Mouse (Mus musculus) heart, adult 2 months (tissue): Measurements from ENCODE around the gene Sec14l5. TPM values are rescaled to one million over a fixed set of nuclear protein-coding genes. Genes with fewer than 3 reads are reported as not detected.

Experiments
- DNase-seq, 2 experiments: peaks; one replicate each; pipeline ENCODE4 v3.0.0; 2021
- H3K27ac ChIP-seq: fragments of 200-600 bp; 2 replicates; pipeline ENCODE4 v1.8.1; 2022
- H3K27me3 ChIP-seq: fragments of 200-500 bp; 2 replicates; pipeline ENCODE4 v1.6.1; 2012; ENCODE audit warnings: mild to moderate bottlenecking, low read length, inconsistent platforms, mixed read lengths; ENCODE audit not compliant: control insufficient read depth, insufficient read depth
- H3K36me3 ChIP-seq: fragments of 200-500 bp; 2 replicates; pipeline ENCODE4 v1.6.1; 2012; ENCODE audit warnings: low read length, inconsistent platforms; ENCODE audit not compliant: control insufficient read depth, insufficient read depth
- H3K4me1 ChIP-seq: fragments of 200-500 bp; 2 replicates; pipeline ENCODE4 v1.6.1; 2011; ENCODE audit warnings: low read length; ENCODE audit not compliant: control insufficient read depth, insufficient read depth
- H3K4me3 ChIP-seq: fragments of 200-600 bp; 2 replicates; pipeline ENCODE4 v1.8.1; 2022
- H3K79me2 ChIP-seq: fragments of 200-500 bp; replicated peaks from 2 replicates; pipeline ENCODE4 v1.6.1; 2012; ENCODE audit warnings: mild to moderate bottlenecking, inconsistent platforms, low read length, moderate library complexity, mixed read lengths; ENCODE audit not compliant: control insufficient read depth, insufficient read depth
- H3K9ac ChIP-seq: fragments of 200-500 bp; 2 replicates; pipeline ENCODE4 v1.6.1; 2012; ENCODE audit warnings: low read depth, mild to moderate bottlenecking, control low read depth, inconsistent platforms, low read length, mixed read lengths
- CTCF ChIP-seq: fragments of 200-600 bp; IDR thresholded peaks from 2 replicates; pipeline ENCODE4 v1.8.1; 2022; ENCODE audit warnings: antibody characterized with exemption, mild to moderate bottlenecking, moderate library complexity
- EP300 ChIP-seq: fragments of 200-500 bp; IDR thresholded peaks from 2 replicates; pipeline ENCODE4 v1.6.1; 2011; ENCODE audit warnings: low read depth, low read length, control low read depth; ENCODE audit not compliant: insufficient read depth
- POLR2A ChIP-seq: fragments of 200-500 bp; IDR thresholded peaks from 2 replicates; pipeline ENCODE4 v1.6.1; 2011; ENCODE audit warnings: mild to moderate bottlenecking, low read depth, low read length, control low read depth; ENCODE audit not compliant: insufficient read depth
- WGBS: fragments of 180-500 bp; shearing (Covaris S2); methylation state at CpG from one replicate; pipeline ENCODE4 v1.1.7; 2018; 5-methylcytosine and 5-hydroxymethylcytosine counted together
- intact Hi-C: fragments of 180-260 bp; cut with DNase I; formaldehyde crosslinking; loops from one replicate; pipeline ENCODE4 v1.15.1; 2025
- polyA plus RNA-seq: library from polyadenylated mRNA; depleted of rRNA; stranded (reverse); fragments of >200 nt; gene quantifications from 2 replicates; pipeline ENCODE4 v1.2.3, GENCODE M21; 2012
- total RNA-seq, 2 experiments: library from RNA; stranded (reverse); gene quantifications; 2 replicates each; pipeline ENCODE4 v1.2.3; 2021

The Sec14l5 gene
- total and polyA plus RNA-seq, 3 experiments, result 0.73 to 2.1 (median 0.78) TPM

DNA sequence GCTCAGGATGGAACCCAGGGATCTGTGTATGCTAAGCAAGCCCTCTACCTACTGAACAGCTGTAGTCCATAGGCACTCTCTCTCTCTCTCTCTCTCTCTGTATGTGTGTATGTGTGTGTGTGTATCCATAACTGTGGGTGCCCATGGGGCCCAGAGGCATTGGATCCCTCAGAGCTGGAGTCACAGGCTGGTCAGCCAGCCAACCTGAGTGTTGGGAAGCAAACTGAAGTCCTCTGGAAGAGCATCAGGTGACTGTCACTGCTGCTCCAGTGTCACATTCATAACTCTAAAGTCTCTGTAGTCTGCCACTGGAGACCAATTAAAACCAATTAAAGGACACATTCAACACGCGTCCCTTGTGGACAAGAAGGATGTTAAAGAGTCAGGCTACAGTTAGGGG lies 9.6 kb downstream of the Sec14l5 start:
- 75% methylated on average over 2 of the region's 2 CpGs for WGBS
- H3K27ac ChIP-seq, result no peak overlapping the region
- TF ChIP-seq POLR2A (no peak), EP300 (no peak), CTCF (no peak)

DNA sequence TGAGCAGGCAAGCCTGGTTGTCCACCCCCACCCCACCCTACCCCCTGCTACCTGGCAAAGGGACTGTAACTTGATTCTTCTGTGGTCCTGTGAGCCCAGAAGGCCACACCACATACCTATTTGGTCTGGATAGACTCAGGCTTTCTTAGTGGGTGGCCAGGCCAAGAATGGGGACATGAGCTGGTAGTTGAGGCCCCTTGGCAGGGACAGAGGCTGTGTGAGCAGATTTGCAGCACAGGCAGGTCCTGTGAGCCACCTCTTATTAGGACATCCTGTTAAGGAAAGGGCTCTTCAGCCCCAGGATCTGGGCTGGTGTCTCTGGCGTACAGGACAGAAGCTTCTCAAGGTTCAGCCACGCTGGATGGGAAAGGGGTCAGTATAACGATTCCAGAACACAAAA lies 10.2 kb downstream of the Sec14l5 start:
- H3K79me2 ChIP-seq, result no peaks in the 10 kb centered on the region
- H3K36me3 ChIP-seq, result no peaks in the 10 kb centered on the region
- H3K9ac ChIP-seq, result no peak overlapping the region
- DNase-seq, result no peak
- WGBS, result 69% methylated on average over 3 of the region's 3 CpGs
- H3K4me3 ChIP-seq, result no peak overlapping the region
- intact Hi-C loops, result no loop called here
- H3K27me3 ChIP-seq, result no peaks in the 10 kb centered on the region
- H3K27ac ChIP-seq, result no peak overlapping the region
- H3K4me1 ChIP-seq, result no peaks in the 10 kb centered on the region
- TF ChIP-seq CTCF, result no peak
- no peak for TF ChIP-seq EP300
- no peak for TF ChIP-seq POLR2A

More for the DNA sequence above, 9.6 kb downstream of the Sec14l5 start:
- H3K27me3 ChIP-seq, result no peaks in the 10 kb centered on the region
- H3K79me2 ChIP-seq, result no peaks in the 10 kb centered on the region
- H3K4me3 ChIP-seq, result no peak overlapping the region
- H3K36me3 ChIP-seq, result no peaks in the 10 kb centered on the region
- DNase-seq, result no peak
- H3K9ac ChIP-seq, result no peak overlapping the region
- intact Hi-C loops, result no loop called here
- H3K4me1 ChIP-seq, result no peaks in the 10 kb centered on the region

DNA sequence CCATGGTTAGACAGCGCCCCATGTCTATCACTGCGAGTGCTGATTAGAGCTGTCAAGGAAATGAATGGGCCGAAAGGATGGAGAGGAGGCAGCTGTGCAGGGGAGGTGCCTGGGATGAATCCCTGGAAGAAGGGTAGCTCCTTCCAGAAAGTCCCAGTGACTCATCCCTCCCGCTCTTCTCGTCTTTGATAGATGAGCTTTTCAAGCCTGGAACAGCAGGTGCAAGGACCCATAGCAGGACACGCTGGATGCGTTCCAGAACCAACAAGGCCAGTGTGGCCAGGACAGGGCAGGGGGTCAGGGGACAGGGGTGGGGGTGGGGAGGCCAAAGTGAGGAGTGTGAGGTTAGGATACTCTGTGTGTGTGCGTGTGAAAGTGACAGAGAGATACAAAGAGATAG lies 12.3 kb downstream of the Sec14l5 start:
- TF ChIP-seq EP300 (no peak), POLR2A (no peak), CTCF (no peak)
- DNase-seq, result no peak
- H3K27me3 ChIP-seq, result no peaks in the 10 kb centered on the region
- H3K79me2 ChIP-seq, result no peaks in the 10 kb centered on the region
- no peaks in the 10 kb centered on the region for H3K4me1 ChIP-seq
- H3K36me3 ChIP-seq, result no peaks in the 10 kb centered on the region
- 40% methylated on average over 8 of the region's 8 CpGs for WGBS
- H3K9ac ChIP-seq, result no peak overlapping the region
- H3K4me3 ChIP-seq, result no peak overlapping the region
- H3K27ac ChIP-seq, result no peak overlapping the region
- intact Hi-C loops, result no loop called here

DNA sequence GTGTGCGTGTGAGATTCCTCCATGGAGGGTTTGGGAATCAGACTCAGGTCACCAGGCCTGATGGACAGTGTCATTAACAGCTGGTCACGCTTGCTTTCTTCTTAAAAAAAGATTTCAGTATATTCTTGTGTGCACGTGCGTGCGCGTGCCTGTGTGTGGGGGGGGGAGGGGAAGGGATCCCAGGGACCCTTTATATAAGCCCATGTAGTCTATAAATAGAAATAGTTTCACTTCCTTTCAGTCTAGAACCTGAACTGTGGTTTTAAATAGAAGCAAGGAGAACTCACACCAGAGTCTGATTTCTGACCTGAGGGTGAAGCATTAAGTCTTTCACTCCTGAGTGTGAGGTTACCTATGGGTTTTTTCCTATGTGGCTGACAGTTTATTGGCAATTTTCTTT lies 17.4 kb downstream of the Sec14l5 start:
- intact Hi-C loops, result no loop called here
- no peak overlapping the region for H3K9ac ChIP-seq
- H3K4me1 ChIP-seq, result peaks cover 8% of the 10 kb centered on the region
- H3K27me3 ChIP-seq, result no peaks in the 10 kb centered on the region
- 43% methylated on average over 6 of the region's 6 CpGs for WGBS
- H3K36me3 ChIP-seq, result no peaks in the 10 kb centered on the region
- no peak for TF ChIP-seq POLR2A
- TF ChIP-seq CTCF, result no peak
- TF ChIP-seq EP300, result no peak
- no peak for DNase-seq
- no peak overlapping the region for H3K4me3 ChIP-seq
- no peaks in the 10 kb centered on the region for H3K79me2 ChIP-seq
- H3K27ac ChIP-seq, result no peak overlapping the region; the same call in 1 of the 2 replicates

DNA sequence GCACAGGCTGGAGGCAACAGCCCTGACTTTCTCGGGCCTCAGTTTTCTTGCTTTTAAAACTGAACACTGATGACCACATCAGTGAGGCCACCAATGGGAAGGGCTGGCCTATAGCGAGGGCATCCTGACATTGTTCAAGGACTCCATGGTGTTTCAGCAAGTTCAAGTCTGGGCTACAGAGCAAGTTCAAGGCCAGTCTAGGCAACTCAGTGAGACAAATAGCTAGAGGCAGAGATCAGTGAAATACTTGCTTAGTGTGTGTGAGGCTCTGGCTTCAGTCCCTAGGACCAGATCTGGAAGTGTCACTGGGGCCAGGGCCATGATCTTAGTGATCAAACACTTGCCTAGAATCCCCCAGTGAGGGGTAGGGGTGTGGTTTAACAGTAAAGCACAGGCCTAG lies 21.1 kb downstream of the Sec14l5 start:
- H3K27ac ChIP-seq, result peak overlapping the region; percentile 76
- no peaks in the 10 kb centered on the region for H3K36me3 ChIP-seq
- H3K4me3 ChIP-seq, result no peak overlapping the region
- H3K4me1 ChIP-seq, result peaks cover 10% of the 10 kb centered on the region
- H3K27me3 ChIP-seq, result no peaks in the 10 kb centered on the region
- WGBS, result 86% methylated on average over 2 of the region's 2 CpGs
- no peaks in the 10 kb centered on the region for H3K79me2 ChIP-seq
- no peak overlapping the region for H3K9ac ChIP-seq
- DNase-seq, result no peak
- no peak for TF ChIP-seq EP300
- no peak for TF ChIP-seq POLR2A
- TF ChIP-seq CTCF, result no peak
- intact Hi-C loops, result no loop called here

DNA sequence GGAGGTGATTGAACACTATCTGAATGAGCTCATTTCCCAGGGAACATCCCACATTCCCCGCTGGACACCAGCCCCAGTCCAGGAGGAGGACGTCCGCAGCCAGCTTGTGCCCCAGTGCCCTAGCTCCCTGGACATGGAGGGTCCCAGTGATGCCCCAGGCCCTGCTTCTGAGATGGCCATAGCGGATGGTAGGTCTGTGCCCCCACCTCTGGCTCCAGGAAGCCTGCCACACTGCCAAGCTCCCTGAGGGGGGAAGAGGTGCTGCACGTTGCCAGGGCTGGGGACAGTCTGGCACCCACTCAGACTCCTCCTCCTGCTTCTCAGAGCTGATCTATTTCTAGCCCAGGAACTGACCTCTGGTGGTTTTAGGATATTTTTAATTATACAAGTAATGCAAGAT lies 21.9 kb downstream of the Sec14l5 start:
- Histone ChIP-seq H3K27me3 (no peaks in the 10 kb centered on the region), H3K79me2 (no peaks in the 10 kb centered on the region), H3K4me3 (no peak overlapping the region), H3K27ac (peak overlapping the region; percentile 76), H3K36me3 (no peaks in the 10 kb centered on the region), H3K9ac (peak overlapping the region; percentile 28), H3K4me1 (peaks cover 10% of the 10 kb centered on the region)
- WGBS, result 15% methylated on average over 5 of the region's 5 CpGs
- peak; percentile 62 to 78 for DNase-seq
- TF ChIP-seq EP300 (no peak), CTCF (no peak), POLR2A (no peak)
- intact Hi-C loops, result no loop called here
